Mouse (Mus musculus): ENCODE measurements around the gene Csrp2. TPM values are rescaled to one million over a fixed set of nuclear protein-coding genes. Genes with fewer than 3 reads are reported as not detected.

Csrp2 gene
- polyA plus RNA-seq, 1 experiment from 2014 or later, result 158 TPM

DNA sequence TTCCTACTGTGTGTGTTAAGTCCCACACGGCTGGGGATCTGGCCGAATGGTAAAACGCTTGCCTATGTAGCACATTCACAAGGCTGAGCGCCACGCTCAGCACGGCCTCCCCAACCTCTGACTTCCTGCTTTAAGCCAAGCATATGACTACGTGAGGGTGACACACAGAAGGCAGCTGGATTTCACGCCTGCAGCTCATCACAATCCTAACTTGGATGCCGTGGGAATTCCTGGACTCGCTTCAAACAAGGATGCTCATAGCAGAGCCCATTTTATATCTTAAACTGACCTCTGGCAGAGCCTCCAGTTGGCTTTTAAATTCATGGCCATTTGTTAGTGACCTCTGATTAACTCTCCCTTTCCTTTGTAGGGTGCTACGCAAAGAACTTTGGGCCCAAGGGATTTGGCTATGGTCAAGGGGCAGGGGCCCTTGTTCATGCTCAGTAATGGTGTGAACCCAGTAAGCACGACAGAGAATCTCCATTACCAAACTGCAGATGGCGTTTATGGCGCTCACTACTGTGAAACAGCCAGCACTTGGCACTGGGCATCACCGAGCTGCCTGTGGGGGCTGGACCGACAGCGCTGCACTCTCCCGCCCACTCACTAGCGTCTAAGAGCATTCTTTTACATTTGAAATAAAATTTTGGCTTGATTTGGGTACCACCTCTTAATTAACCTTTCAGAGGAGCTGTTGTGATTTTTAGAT, 19.4 kb downstream of the Csrp2 start:
- Histone ChIP-seq H3K9ac (ENCODE audit: low read depth, low read length) (no peak overlapping the region), H3K4me2 (replicated peaks; ENCODE audit: low read depth, low read length) (no peak overlapping the region), H3K9me3 (ENCODE audit: control insufficient read depth, low read length) (no peaks in the 10 kb centered on the region), H3K4me3 (ENCODE audit: low read length) (no peak overlapping the region), H3K27ac (ENCODE audit: low read depth, low read length) (no peak overlapping the region), H3K36me3 (ENCODE audit: control insufficient read depth, insufficient read depth, low read length) (peaks cover 54% of the 10 kb centered on the region), H3K27me3 (ENCODE audit: control insufficient read depth, insufficient read depth, low read length) (no peaks in the 10 kb centered on the region), H3K4me1 (ENCODE audit: control insufficient read depth, insufficient read depth, low read length) (no peaks in the 10 kb centered on the region)
- 80% methylated on average over 19 of the region's 19 CpGs for WGBS
- ATAC-seq (ENCODE audit: low FRiP score, low TSS enrichment), result no peak

DNA sequence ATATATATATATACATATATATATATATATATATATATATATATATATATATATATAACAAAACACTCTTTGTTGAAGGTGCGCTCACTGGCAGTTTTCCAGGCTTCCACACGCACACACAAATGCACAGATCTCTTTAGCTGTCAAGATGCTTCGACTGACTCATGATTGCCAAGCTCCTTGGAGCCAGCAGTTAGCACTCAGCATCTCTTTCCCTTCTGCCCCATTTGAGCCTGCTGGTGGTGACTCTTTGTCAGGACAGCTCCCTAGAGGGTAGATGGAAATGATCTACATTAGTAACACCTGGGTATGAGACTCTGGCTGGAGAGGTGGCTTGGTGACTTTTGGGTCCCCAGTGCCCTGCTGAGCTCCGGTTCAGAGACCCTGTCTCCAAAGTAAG, 20.1 kb downstream of the Csrp2 start:
- H3K4me1 ChIP-seq (ENCODE audit: control insufficient read depth, insufficient read depth, low read length), result no peaks in the 10 kb centered on the region
- peaks cover 59% of the 10 kb centered on the region for H3K36me3 ChIP-seq (ENCODE audit: control insufficient read depth, insufficient read depth, low read length)
- H3K9ac ChIP-seq (ENCODE audit: low read depth, low read length), result no peak overlapping the region
- H3K9me3 ChIP-seq (ENCODE audit: control insufficient read depth, low read length), result no peaks in the 10 kb centered on the region
- H3K27ac ChIP-seq (ENCODE audit: low read depth, low read length), result no peak overlapping the region
- H3K27me3 ChIP-seq (ENCODE audit: control insufficient read depth, insufficient read depth, low read length), result no peaks in the 10 kb centered on the region
- WGBS, result 83% methylated on average over 4 of the region's 4 CpGs
- H3K4me2 ChIP-seq (replicated peaks; ENCODE audit: low read depth, low read length), result no peak overlapping the region
- H3K4me3 ChIP-seq (ENCODE audit: low read length), result no peak overlapping the region
- no peak for ATAC-seq (ENCODE audit: low FRiP score, low TSS enrichment)

DNA sequence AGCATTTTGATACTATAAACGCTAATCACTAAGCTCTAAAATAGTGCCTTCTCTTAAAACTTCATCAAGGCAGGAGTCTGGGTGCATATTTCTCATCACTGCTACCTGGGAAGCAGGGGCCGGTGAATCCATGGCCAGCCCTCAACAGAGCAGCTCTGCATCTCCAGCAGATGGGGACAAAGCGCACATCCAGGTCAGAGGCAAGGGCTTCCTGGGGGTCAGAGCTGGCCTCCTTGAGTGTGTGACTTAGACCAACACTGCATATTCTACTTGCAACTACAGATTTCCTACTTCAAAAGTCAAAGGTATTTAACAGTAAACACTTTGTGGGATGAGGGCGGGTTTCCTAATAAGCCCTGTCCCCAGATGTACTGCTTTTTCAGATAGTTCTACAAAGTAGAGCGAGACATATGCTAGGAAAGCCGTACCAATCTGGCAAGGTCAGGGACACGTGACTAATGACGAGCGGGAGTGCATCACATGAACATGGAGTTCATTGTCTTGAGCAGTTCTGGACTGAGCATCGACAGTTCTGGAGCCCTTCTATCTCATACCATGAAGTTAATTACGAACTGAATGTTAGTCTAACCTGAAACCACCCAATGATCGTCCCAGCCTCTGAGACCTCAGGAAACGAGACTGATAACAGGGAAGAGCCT, 21.3 kb downstream of the Csrp2 start:
- ATAC-seq (ENCODE audit: low FRiP score, low TSS enrichment), result no peak
- Histone ChIP-seq H3K36me3 (ENCODE audit: control insufficient read depth, insufficient read depth, low read length) (peaks cover 61% of the 10 kb centered on the region), H3K4me3 (ENCODE audit: low read length) (no peak overlapping the region), H3K4me2 (replicated peaks; ENCODE audit: low read depth, low read length) (no peak overlapping the region), H3K27ac (ENCODE audit: low read depth, low read length) (no peak overlapping the region), H3K9me3 (ENCODE audit: control insufficient read depth, low read length) (no peaks in the 10 kb centered on the region), H3K27me3 (ENCODE audit: control insufficient read depth, insufficient read depth, low read length) (no peaks in the 10 kb centered on the region), H3K4me1 (ENCODE audit: control insufficient read depth, insufficient read depth, low read length) (no peaks in the 10 kb centered on the region), H3K9ac (ENCODE audit: low read depth, low read length) (no peak overlapping the region)
- 89% methylated on average over 13 of the region's 13 CpGs for WGBS

DNA sequence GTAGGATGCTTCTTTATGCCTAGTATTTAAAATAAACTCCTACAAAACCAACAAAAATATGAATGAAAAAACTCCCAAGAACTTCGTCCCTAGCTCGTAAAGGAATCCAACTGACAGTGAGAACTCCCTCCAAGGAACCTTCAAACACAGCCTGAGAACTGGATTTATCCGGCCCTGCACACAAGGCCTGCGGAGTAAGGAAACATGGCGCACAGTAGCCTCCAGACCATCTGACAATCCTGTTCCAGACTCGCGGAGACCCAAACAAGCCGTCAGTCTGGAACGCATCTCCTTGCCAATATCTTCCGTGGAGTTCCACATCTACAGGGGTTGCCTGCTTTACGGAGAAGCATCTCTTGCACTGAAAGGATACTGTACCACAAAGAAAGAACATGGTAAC, 22.4 kb downstream of the Csrp2 start:
- no peak for ATAC-seq (ENCODE audit: low FRiP score, low TSS enrichment)
- WGBS, result 93% methylated on average over 11 of the region's 11 CpGs
- Histone ChIP-seq H3K27ac (ENCODE audit: low read depth, low read length) (no peak overlapping the region), H3K9ac (ENCODE audit: low read depth, low read length) (no peak overlapping the region), H3K36me3 (ENCODE audit: control insufficient read depth, insufficient read depth, low read length) (peaks cover 68% of the 10 kb centered on the region), H3K9me3 (ENCODE audit: control insufficient read depth, low read length) (no peaks in the 10 kb centered on the region), H3K4me2 (replicated peaks; ENCODE audit: low read depth, low read length) (no peak overlapping the region), H3K4me3 (ENCODE audit: low read length) (no peak overlapping the region), H3K4me1 (ENCODE audit: control insufficient read depth, insufficient read depth, low read length) (no peaks in the 10 kb centered on the region), H3K27me3 (ENCODE audit: control insufficient read depth, insufficient read depth, low read length) (no peaks in the 10 kb centered on the region)

DNA sequence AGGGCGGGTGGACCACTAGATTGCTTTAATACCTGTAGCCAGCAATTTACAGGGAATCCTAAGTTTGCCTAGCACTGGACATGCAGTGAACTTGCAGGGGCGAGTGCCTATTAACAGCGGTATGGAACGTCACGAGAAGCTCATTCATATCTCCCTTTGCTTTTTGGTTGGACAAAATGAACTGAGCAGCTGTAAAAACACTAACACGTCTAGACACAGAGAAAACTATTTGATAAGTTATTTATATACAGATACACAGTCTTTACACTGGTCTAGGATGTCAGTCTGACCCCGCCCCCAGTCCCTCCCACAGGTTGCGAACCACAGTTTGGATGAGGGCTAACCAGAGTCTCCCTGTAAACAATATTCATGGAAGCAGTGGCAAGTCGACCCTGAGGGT, 23.2 kb downstream of the Csrp2 start:
- whole genome bisulfite sequencing, result 81% methylated on average over 9 of the region's 9 CpGs
- H3K27ac ChIP-seq (ENCODE audit: low read depth, low read length), result no peak overlapping the region
- H3K4me2 ChIP-seq (replicated peaks; ENCODE audit: low read depth, low read length), result no peak overlapping the region
- H3K9ac ChIP-seq (ENCODE audit: low read depth, low read length), result no peak overlapping the region
- H3K4me3 ChIP-seq (ENCODE audit: low read length), result no peak overlapping the region
- no peaks in the 10 kb centered on the region for H3K9me3 ChIP-seq (ENCODE audit: control insufficient read depth, low read length)
- H3K27me3 ChIP-seq (ENCODE audit: control insufficient read depth, insufficient read depth, low read length), result no peaks in the 10 kb centered on the region
- H3K4me1 ChIP-seq (ENCODE audit: control insufficient read depth, insufficient read depth, low read length), result no peaks in the 10 kb centered on the region
- H3K36me3 ChIP-seq (ENCODE audit: control insufficient read depth, insufficient read depth, low read length), result peaks cover 67% of the 10 kb centered on the region
- ATAC-seq (ENCODE audit: low FRiP score, low TSS enrichment), result no peak

DNA sequence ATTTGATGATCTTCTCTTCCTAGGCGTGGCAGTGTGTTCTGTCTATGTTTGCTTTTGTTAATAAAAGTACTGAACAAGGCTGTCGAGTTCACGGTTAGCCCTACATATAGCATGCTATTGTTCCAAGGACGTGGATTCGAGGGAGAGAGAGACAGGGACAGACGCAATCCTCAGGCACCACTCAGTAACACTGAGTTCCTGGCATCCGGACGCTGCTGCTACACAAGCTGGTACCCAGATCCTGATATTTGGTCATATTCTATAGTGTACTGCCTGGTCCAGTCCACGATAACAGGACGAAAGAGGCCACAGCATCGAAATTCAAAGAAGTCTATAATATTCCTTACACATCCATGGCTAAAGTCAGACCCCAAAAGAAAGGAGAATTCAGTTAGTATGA, 24.6 kb downstream of the Csrp2 start:
- Histone ChIP-seq H3K4me1 (ENCODE audit: control insufficient read depth, insufficient read depth, low read length) (no peaks in the 10 kb centered on the region), H3K9me3 (ENCODE audit: control insufficient read depth, low read length) (no peaks in the 10 kb centered on the region), H3K27ac (ENCODE audit: low read depth, low read length) (no peak overlapping the region), H3K9ac (ENCODE audit: low read depth, low read length) (no peak overlapping the region), H3K4me2 (replicated peaks; ENCODE audit: low read depth, low read length) (no peak overlapping the region), H3K4me3 (ENCODE audit: low read length) (no peak overlapping the region), H3K36me3 (ENCODE audit: control insufficient read depth, insufficient read depth, low read length) (peaks cover 58% of the 10 kb centered on the region; the same call in 1 of the 2 replicates), H3K27me3 (ENCODE audit: control insufficient read depth, insufficient read depth, low read length) (no peaks in the 10 kb centered on the region)
- WGBS, result 94% methylated on average over 11 of the region's 11 CpGs
- ATAC-seq (ENCODE audit: low FRiP score, low TSS enrichment), result no peak

DNA sequence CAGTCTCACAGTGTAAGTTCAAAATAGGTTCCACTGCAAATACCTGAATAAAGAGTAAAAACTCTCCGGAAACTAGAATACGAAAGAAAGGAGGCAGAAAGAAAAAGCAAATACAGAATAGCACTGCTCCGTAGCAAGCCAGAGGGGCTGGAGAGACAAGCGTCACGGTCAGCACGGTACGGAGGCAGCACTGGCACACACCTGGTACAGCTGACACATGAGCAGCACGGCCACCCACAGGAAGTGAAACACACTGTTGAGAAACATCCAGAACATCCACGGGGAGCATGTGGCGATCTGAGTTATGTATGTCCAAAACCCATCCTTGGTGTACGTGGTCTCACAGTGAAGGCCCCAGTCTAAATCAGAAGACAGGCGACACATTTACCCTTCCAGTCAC, 26.4 kb downstream of the Csrp2 start:
- Histone ChIP-seq H3K9me3 (ENCODE audit: control insufficient read depth, low read length) (no peaks in the 10 kb centered on the region), H3K4me3 (ENCODE audit: low read length) (no peak overlapping the region), H3K9ac (ENCODE audit: low read depth, low read length) (no peak overlapping the region), H3K36me3 (ENCODE audit: control insufficient read depth, insufficient read depth, low read length) (peaks cover 52% of the 10 kb centered on the region; the same call in 1 of the 2 replicates), H3K27ac (ENCODE audit: low read depth, low read length) (no peak overlapping the region; the same call in 1 of the 2 replicates), H3K4me2 (replicated peaks; ENCODE audit: low read depth, low read length) (no peak overlapping the region), H3K4me1 (ENCODE audit: control insufficient read depth, insufficient read depth, low read length) (no peaks in the 10 kb centered on the region), H3K27me3 (ENCODE audit: control insufficient read depth, insufficient read depth, low read length) (no peaks in the 10 kb centered on the region)
- 77% methylated on average over 12 of the region's 12 CpGs for WGBS
- ATAC-seq (ENCODE audit: low FRiP score, low TSS enrichment), result 0 out of 2 replicates have a peak, but pooled peaks have one; percentile 46

DNA sequence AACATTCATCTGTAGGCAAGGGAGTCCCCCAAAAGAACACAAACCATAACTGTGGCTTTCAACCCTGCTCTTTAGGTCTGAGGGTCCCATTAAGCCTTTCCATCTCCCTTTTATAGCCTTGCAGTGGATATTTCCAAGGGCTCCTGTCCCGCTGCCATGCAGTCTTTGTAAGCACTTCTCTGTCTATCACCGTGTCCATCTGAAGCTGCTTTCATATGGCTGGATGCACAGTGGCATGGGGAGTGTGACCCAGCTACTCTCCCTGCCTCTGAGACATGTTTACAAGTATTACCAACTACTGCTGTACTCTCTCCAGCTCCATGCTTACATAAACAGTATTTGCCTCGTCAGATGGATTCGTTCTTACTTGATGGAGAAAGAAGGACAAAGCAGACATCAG, 28.0 kb downstream of the Csrp2 start:
- 77% methylated on average over 4 of the region's 4 CpGs for WGBS
- H3K36me3 ChIP-seq (ENCODE audit: control insufficient read depth, insufficient read depth, low read length), result peaks cover 41% of the 10 kb centered on the region; the same call in 1 of the 2 replicates

DNA sequence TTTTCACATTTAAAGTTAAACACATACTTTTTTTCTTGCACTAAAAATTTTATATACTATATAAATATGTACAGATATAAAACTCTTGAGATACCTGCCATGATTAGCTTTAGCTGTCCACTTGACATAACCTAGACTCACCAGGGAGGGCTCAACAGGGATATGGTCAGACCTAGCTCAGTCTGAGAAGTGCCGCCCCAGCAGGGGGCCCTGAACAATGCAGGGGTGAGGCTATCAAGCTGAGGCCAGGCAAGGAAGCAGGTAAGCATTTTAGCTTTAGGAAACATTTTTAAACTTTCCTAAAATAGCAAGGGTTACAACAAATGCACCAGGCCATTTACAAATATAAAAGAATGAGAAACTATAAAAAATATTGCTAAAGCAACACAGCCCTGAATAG, 31.5 kb downstream of the Csrp2 start:
- 81% methylated on average over 1 of the region's 1 CpGs for WGBS
- Histone ChIP-seq H3K4me3 (ENCODE audit: low read length) (no peak overlapping the region), H3K4me2 (replicated peaks; ENCODE audit: low read depth, low read length) (no peak overlapping the region), H3K9me3 (ENCODE audit: control insufficient read depth, low read length) (no peaks in the 10 kb centered on the region), H3K27ac (ENCODE audit: low read depth, low read length) (no peak overlapping the region), H3K27me3 (ENCODE audit: control insufficient read depth, insufficient read depth, low read length) (no peaks in the 10 kb centered on the region), H3K36me3 (ENCODE audit: control insufficient read depth, insufficient read depth, low read length) (peaks cover 28% of the 10 kb centered on the region), H3K4me1 (ENCODE audit: control insufficient read depth, insufficient read depth, low read length) (no peaks in the 10 kb centered on the region), H3K9ac (ENCODE audit: low read depth, low read length) (no peak overlapping the region)
- no peak for ATAC-seq (ENCODE audit: low FRiP score, low TSS enrichment)

More for the DNA sequence above, 28.0 kb downstream of the Csrp2 start:
- Histone ChIP-seq H3K9me3 (ENCODE audit: control insufficient read depth, low read length) (no peaks in the 10 kb centered on the region), H3K4me3 (ENCODE audit: low read length) (no peak overlapping the region), H3K27ac (ENCODE audit: low read depth, low read length) (no peak overlapping the region), H3K4me1 (ENCODE audit: control insufficient read depth, insufficient read depth, low read length) (no peaks in the 10 kb centered on the region), H3K27me3 (ENCODE audit: control insufficient read depth, insufficient read depth, low read length) (no peaks in the 10 kb centered on the region), H3K9ac (ENCODE audit: low read depth, low read length) (no peak overlapping the region), H3K4me2 (replicated peaks; ENCODE audit: low read depth, low read length) (no peak overlapping the region)
- no peak for ATAC-seq (ENCODE audit: low FRiP score, low TSS enrichment)

Measured in kidney, embryonic 14.5 days (tissue).